Mouse (Mus musculus) kidney, embryonic 15.5 days (tissue): ENCODE results near the gene Plek2. TPM values are rescaled to one million over a fixed set of nuclear protein-coding genes. Genes with fewer than 3 reads are reported as not detected.

Experiments used
- ATAC-seq: fragments of 200-750 bp; cut with Nextera tagmentation; replicated peaks from 2 replicates; pipeline ENCODE4 v1.8.0; 2017; ENCODE audit warnings: moderate TSS enrichment; ENCODE audit not compliant: low FRiP score
- H3K27ac ChIP-seq: fragments of 300-500 bp; sonication (generic); 2 replicates; pipeline ENCODE4 v1.5.1; 2015; ENCODE audit warnings: mild to moderate bottlenecking, inconsistent platforms
- H3K27me3 ChIP-seq: fragments of 300-500 bp; sonication (generic); 2 replicates; pipeline ENCODE4 v1.6.1; 2015; ENCODE audit warnings: inconsistent platforms
- H3K36me3 ChIP-seq: fragments of 300-500 bp; sonication (generic); 2 replicates; pipeline ENCODE4 v1.6.1; 2015; ENCODE audit warnings: inconsistent platforms
- H3K4me1 ChIP-seq: fragments of 300-500 bp; sonication (generic); 2 replicates; pipeline ENCODE4 v1.6.1; 2015; ENCODE audit warnings: inconsistent platforms
- H3K4me2 ChIP-seq: fragments of 300-500 bp; sonication (generic); 2 replicates; pipeline ENCODE4 v1.6.1; 2015; ENCODE audit warnings: moderate library complexity, mild to moderate bottlenecking, inconsistent platforms
- H3K4me3 ChIP-seq: fragments of 300-500 bp; sonication (generic); replicated peaks from 2 replicates; pipeline ENCODE4 v1.5.1; 2015; ENCODE audit warnings: mild to moderate bottlenecking, inconsistent platforms
- H3K9ac ChIP-seq: fragments of 300-500 bp; sonication (generic); 2 replicates; pipeline ENCODE4 v1.6.1; 2015; ENCODE audit warnings: mild to moderate bottlenecking, inconsistent platforms
- H3K9me3 ChIP-seq: fragments of 300-500 bp; sonication (generic); replicated peaks from 2 replicates; pipeline ENCODE4 v1.6.1; 2016; ENCODE audit warnings: inconsistent platforms
- WGBS: fragments of 180-500 bp; shearing (Covaris S2); methylation state at CpG from one replicate; pipeline ENCODE4 v1.1.7; 2015; ENCODE audit warnings: mixed read lengths; 5-methylcytosine and 5-hydroxymethylcytosine counted together
- polyA plus RNA-seq: library from polyadenylated mRNA; unstranded; fragments of >200 nt; fragmentation: Nextera tagmentation; extraction: Ambion mirVana; gene quantifications from 2 replicates; pipeline ENCODE4 v1.2.1, GENCODE M21; 2015

The Plek2 gene
- polyA plus RNA-seq, 1 experiment from 2014 or later, result 4.6 TPM

- peak; percentile 45 for ATAC-seq
- WGBS, result under 1% methylated on average over 30 of the region's 30 CpGs
Observed at GRCm38 (mm10) chr12:78860921-78861495, 45.8 kb downstream of the Plek2 start.

GRCm38 (mm10) chr12:78848246-78848645, 58.5 kb downstream of the Plek2 start:
- H3K36me3 ChIP-seq, result peaks cover 66% of the 10 kb centered on the region
- no peak for ATAC-seq
- 92% methylated on average over 4 of the region's 4 CpGs for WGBS
- no peak overlapping the region for H3K9ac ChIP-seq
- H3K27me3 ChIP-seq, result no peaks in the 10 kb centered on the region
- no peaks in the 10 kb centered on the region for H3K4me1 ChIP-seq
- no peak overlapping the region for H3K4me2 ChIP-seq
- H3K4me3 ChIP-seq, result no peak overlapping the region
- no peaks in the 10 kb centered on the region for H3K9me3 ChIP-seq
- H3K27ac ChIP-seq, result no peak overlapping the region

More at GRCm38 (mm10) chr12:78860921-78861495, 45.8 kb downstream of the Plek2 start:
- peak overlapping the region; percentile 79 for H3K4me2 ChIP-seq
- peaks cover 11% of the 10 kb centered on the region for H3K36me3 ChIP-seq
- H3K4me3 ChIP-seq, result peak overlapping the region; percentile 92
- no peaks in the 10 kb centered on the region for H3K27me3 ChIP-seq
- H3K9ac ChIP-seq, result peak overlapping the region; percentile 54
- H3K4me1 ChIP-seq, result peaks cover 19% of the 10 kb centered on the region
- H3K27ac ChIP-seq, result peak overlapping the region; percentile 61
- no peaks in the 10 kb centered on the region for H3K9me3 ChIP-seq

GRCm38 (mm10) chr12:78842429-78842828, 64.3 kb downstream of the Plek2 start:
- H3K36me3 ChIP-seq, result peaks cover 76% of the 10 kb centered on the region
- H3K27ac ChIP-seq, result no peak overlapping the region
- no peak overlapping the region for H3K9ac ChIP-seq
- H3K4me3 ChIP-seq, result no peak overlapping the region
- H3K4me1 ChIP-seq, result no peaks in the 10 kb centered on the region
- WGBS, result 91% methylated on average over 1 of the region's 1 CpGs
- ATAC-seq, result no peak
- H3K9me3 ChIP-seq, result no peaks in the 10 kb centered on the region
- no peaks in the 10 kb centered on the region for H3K27me3 ChIP-seq
- H3K4me2 ChIP-seq, result no peak overlapping the region

GRCm38 (mm10) chr12:78839906-78840305, 66.9 kb downstream of the Plek2 start:
- no peak for ATAC-seq
- peaks cover 81% of the 10 kb centered on the region for H3K36me3 ChIP-seq
- no peak overlapping the region for H3K4me2 ChIP-seq
- no peaks in the 10 kb centered on the region for H3K27me3 ChIP-seq
- no peak overlapping the region for H3K27ac ChIP-seq
- H3K4me3 ChIP-seq, result no peak overlapping the region
- no peak overlapping the region for H3K9ac ChIP-seq
- no peaks in the 10 kb centered on the region for H3K4me1 ChIP-seq
- no peaks in the 10 kb centered on the region for H3K9me3 ChIP-seq
- WGBS, result 91% methylated on average over 4 of the region's 4 CpGs

Other genes starting within 250 kb of the Plek2 start
- not detected in 2 replicates for gene Fam71d, start 215.4 kb downstream of the Plek2 start, polyA plus RNA-seq
- 22.2 and 26.4 TPM in 2 replicates for gene Mpp5, start 158.1 kb downstream of the Plek2 start, polyA plus RNA-seq
- gene Atp6v1d, start 45.3 kb downstream of the Plek2 start, polyA plus RNA-seq, result 58.9 and 61.1 TPM in 2 replicates
- gene Eif2s1, start 45.1 kb downstream of the Plek2 start, polyA plus RNA-seq, result 208 and 223 TPM in 2 replicates
- gene Tmem229b, start 100.7 kb upstream of the Plek2 start, polyA plus RNA-seq, result 4.2 and 4.5 TPM in 2 replicates
- gene Plekhh1, start 122.2 kb upstream of the Plek2 start, polyA plus RNA-seq, result 6.3 and 7.0 TPM in 2 replicates
- 31.7 and 36.2 TPM in 2 replicates for gene Pigh, start 182.7 kb upstream of the Plek2 start, polyA plus RNA-seq
- gene Arg2, start 223.8 kb upstream of the Plek2 start, polyA plus RNA-seq, result 13.2 and 14.6 TPM in 2 replicates